Mouse (Mus musculus) heart, embryonic 16.5 days (tissue): ENCODE data around the gene Zdhhc14. TPM values are rescaled to one million over a fixed set of nuclear protein-coding genes. Genes with fewer than 3 reads are reported as not detected.

Source experiments
- ATAC-seq: fragments of 200-750 bp; cut with Nextera tagmentation; replicated peaks from 2 replicates; pipeline ENCODE4 v1.8.0; 2017; ENCODE audit warnings: moderate number of reproducible peaks; ENCODE audit not compliant: insufficient read depth, low FRiP score; ENCODE audit errors: extremely low read depth
- H3K27ac ChIP-seq: fragments of 300-500 bp; sonication (generic); 2 replicates; pipeline ENCODE4 v1.5.1; 2014; ENCODE audit warnings: mild to moderate bottlenecking, low read length, control low read depth, moderate library complexity
- H3K27me3 ChIP-seq: fragments of 300-500 bp; sonication (generic); 2 replicates; pipeline ENCODE4 v1.6.1; 2014; ENCODE audit warnings: low read length, mixed read lengths; ENCODE audit not compliant: control insufficient read depth, insufficient read depth
- H3K36me3 ChIP-seq: fragments of 300-500 bp; sonication (generic); 2 replicates; pipeline ENCODE4 v1.6.1; 2014; ENCODE audit not compliant: control insufficient read depth, insufficient read depth
- H3K4me1 ChIP-seq: fragments of 300-500 bp; sonication (generic); 2 replicates; pipeline ENCODE4 v1.6.1; 2014; ENCODE audit warnings: low read length, mixed read lengths; ENCODE audit not compliant: control insufficient read depth, insufficient read depth
- H3K4me2 ChIP-seq: fragments of 300-500 bp; sonication (generic); 2 replicates; pipeline ENCODE4 v1.6.1; 2014; ENCODE audit warnings: low read depth, mild to moderate bottlenecking, control low read depth, low read length
- H3K4me3 ChIP-seq: fragments of 300-500 bp; sonication (generic); 2 replicates; pipeline ENCODE4 v1.5.1; 2014; ENCODE audit warnings: mild to moderate bottlenecking, control low read depth, low read length
- H3K9ac ChIP-seq: fragments of 300-500 bp; sonication (generic); 2 replicates; pipeline ENCODE4 v1.6.1; 2014; ENCODE audit warnings: low read length, control low read depth
- H3K9me3 ChIP-seq: fragments of 300-500 bp; sonication (generic); replicated peaks from 2 replicates; pipeline ENCODE4 v1.6.1; 2016; ENCODE audit warnings: low read length; ENCODE audit not compliant: control insufficient read depth
- WGBS: fragments of 180-500 bp; shearing (Covaris S2); extraction: QIAGEN DNeasy Blood & Tissue Kit; methylation state at CpG from one replicate; pipeline ENCODE4 v1.1.7; 2014; 5-methylcytosine and 5-hydroxymethylcytosine counted together
- polyA plus RNA-seq: library from polyadenylated mRNA; unstranded; fragments of >200 nt; fragmentation: Nextera tagmentation; extraction: Ambion mirVana; gene quantifications from 2 replicates; pipeline ENCODE4 v1.2.1, GENCODE M21; 2015

Gene Zdhhc14
- polyA plus RNA-seq, 1 experiment from 2014 or later, result 1.3 TPM

DNA sequence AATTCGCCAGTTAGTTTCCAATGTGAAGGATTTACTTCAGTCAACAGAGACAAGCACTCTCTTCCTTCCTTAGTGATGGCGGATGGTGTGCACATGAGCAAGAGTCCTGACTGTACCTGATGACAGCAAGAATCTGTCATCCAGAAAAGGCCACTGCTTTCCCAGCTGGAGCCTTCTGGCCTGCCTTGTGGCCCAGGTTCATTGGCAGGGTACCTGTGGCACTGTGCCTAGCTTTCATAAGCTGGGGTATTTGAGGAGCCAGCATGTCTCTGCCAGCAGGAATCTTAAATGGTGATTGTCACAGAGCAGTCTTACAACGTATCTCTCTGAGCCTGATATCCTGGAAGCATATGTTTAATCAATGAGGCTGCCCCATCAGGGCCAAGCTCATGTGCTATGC is 258.7 kb downstream of the Zdhhc14 start:
- Histone ChIP-seq H3K4me1 (peaks cover 3% of the 10 kb centered on the region; the same call in 1 of the 2 replicates), H3K27ac (no peak overlapping the region), H3K4me2 (no peak overlapping the region), H3K9ac (no peak overlapping the region), H3K4me3 (no peak overlapping the region), H3K9me3 (no peaks in the 10 kb centered on the region), H3K36me3 (no peaks in the 10 kb centered on the region), H3K27me3 (no peaks in the 10 kb centered on the region)
- 59% methylated on average over 3 of the region's 3 CpGs for WGBS
- no peak for ATAC-seq

DNA sequence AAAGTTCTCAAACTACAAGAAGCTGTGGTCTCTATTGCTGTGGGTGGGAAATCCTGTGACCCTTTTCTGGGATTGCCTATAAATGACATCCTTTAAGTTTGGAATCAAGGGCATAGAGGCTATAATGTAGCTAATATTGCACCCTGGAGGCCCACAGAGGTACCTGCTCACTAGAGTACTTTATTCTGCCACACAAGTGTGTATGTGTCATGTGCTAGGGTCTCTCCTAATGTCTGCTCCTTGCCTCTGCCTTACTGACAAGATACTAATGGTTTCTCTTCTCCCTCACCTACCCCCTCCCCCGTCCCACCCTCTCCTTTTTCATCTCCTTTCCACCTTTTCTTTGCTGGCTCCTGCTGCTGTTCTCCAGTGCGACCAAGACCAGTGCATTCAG is 260.0 kb downstream of the Zdhhc14 start:
- WGBS, result 41% methylated on average over 2 of the region's 2 CpGs
- H3K27me3 ChIP-seq, result no peaks in the 10 kb centered on the region
- no peaks in the 10 kb centered on the region for H3K9me3 ChIP-seq
- no peaks in the 10 kb centered on the region for H3K36me3 ChIP-seq
- H3K27ac ChIP-seq, result no peak overlapping the region
- peak overlapping the region; percentile 79 for H3K4me2 ChIP-seq
- no peak overlapping the region; the same call in 1 of the 2 replicates for H3K4me3 ChIP-seq
- no peak overlapping the region for H3K9ac ChIP-seq
- no peak for ATAC-seq
- peaks cover 3% of the 10 kb centered on the region; the same call in 1 of the 2 replicates for H3K4me1 ChIP-seq

DNA sequence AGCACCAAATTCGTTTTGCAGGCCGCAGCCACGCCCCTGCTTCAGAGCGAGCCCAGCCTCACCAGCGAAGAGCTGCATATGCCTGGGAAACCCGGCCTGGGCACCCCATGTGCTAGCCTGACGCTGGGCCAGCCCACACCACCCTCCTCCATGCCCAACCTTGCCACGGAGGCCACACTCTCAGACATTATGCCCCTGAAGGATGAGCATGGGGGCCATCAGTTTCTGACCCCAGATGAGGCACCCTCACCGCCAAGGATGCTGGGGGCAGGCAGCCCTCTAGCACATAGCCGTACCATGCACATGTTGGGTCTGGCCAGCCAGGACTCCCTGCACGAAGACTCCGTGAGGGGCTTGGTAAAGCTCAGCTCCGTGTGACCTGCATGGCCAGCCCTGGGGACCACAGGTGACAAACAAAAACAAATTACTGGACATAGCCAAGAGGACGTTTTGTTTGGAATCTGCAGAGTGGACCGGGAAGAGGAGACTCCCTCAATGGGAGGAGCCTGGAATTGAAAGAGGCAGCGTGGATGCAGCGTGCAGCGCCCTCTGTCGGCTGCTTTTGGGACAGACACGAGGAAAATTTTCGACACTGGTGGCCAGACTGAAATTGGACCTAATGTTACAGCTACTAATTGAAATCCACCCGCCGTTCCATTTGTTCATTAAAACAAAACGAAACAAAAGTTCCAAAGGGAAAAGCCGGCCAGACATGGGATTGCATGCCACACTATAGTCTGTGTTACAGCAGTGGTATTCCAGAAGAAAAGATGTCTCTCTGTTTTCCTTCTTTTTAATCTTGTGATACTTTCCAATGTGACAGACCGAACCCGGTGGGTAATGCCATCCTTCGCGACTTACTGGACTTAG is 260.6 kb downstream of the Zdhhc14 start:
- peak overlapping the region; percentile 79 for H3K4me2 ChIP-seq
- 0 out of 2 replicates have a peak, but pooled peaks have one; percentile 37 for ATAC-seq
- peaks cover 3% of the 10 kb centered on the region; the same call in 1 of the 2 replicates for H3K4me1 ChIP-seq
- H3K27me3 ChIP-seq, result no peaks in the 10 kb centered on the region
- H3K9me3 ChIP-seq, result no peaks in the 10 kb centered on the region
- WGBS, result 13% methylated on average over 29 of the region's 29 CpGs
- H3K4me3 ChIP-seq, result peak overlapping the region; percentile 54
- no peak overlapping the region for H3K27ac ChIP-seq
- H3K36me3 ChIP-seq, result no peaks in the 10 kb centered on the region
- H3K9ac ChIP-seq, result peak overlapping the region; percentile 65

DNA sequence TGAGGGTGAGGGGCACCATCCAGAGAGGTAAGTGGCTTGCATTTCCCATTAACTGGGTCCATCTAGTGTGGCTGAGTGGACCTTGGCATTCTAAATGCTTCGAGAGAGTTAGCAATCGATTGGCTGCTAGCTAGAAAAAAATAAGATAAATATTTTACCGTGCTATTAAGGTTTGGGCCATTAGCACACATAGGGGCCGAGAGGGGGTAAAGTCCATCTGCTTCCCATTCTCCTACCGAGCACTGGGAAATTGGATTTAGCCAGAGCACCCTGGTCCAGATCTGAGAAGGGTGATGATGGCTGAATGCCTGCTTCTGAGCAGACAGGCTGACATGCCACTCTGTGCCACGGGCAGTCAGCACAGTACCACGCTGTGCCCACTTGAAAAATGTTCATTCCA is 263.1 kb downstream of the Zdhhc14 start:
- Histone ChIP-seq H3K27ac (no peak overlapping the region), H3K9ac (no peak overlapping the region), H3K27me3 (no peaks in the 10 kb centered on the region), H3K36me3 (no peaks in the 10 kb centered on the region), H3K4me3 (no peak overlapping the region), H3K9me3 (no peaks in the 10 kb centered on the region), H3K4me2 (no peak overlapping the region), H3K4me1 (no peaks in the 10 kb centered on the region)
- WGBS, result 81% methylated on average over 7 of the region's 7 CpGs
- no peak for ATAC-seq

DNA sequence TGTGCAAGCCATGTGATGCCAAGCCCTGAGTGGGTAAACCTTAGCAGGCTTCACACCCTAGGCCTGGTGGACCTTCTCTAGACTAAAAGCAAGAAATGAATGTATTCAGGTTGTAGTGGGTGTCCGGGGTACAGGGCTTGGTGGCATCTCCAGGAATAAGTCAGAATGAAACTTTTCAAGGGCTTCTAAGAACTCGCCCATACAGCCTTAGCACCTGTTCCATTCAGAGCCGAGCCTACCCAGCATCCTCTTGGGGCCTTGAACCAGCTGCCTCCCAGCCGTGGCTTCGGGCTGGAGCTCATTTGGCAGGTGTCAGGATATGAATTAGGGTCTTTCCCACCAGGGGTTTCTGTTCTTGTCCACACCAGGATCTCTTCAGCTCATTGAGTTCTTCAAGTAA is 263.7 kb downstream of the Zdhhc14 start:
- H3K27ac ChIP-seq, result no peak overlapping the region
- H3K9me3 ChIP-seq, result no peaks in the 10 kb centered on the region
- H3K36me3 ChIP-seq, result no peaks in the 10 kb centered on the region
- no peak for ATAC-seq
- H3K9ac ChIP-seq, result no peak overlapping the region
- H3K4me1 ChIP-seq, result no peaks in the 10 kb centered on the region
- H3K4me2 ChIP-seq, result no peak overlapping the region
- 56% methylated on average over 5 of the region's 5 CpGs for WGBS
- H3K4me3 ChIP-seq, result no peak overlapping the region
- no peaks in the 10 kb centered on the region for H3K27me3 ChIP-seq

DNA sequence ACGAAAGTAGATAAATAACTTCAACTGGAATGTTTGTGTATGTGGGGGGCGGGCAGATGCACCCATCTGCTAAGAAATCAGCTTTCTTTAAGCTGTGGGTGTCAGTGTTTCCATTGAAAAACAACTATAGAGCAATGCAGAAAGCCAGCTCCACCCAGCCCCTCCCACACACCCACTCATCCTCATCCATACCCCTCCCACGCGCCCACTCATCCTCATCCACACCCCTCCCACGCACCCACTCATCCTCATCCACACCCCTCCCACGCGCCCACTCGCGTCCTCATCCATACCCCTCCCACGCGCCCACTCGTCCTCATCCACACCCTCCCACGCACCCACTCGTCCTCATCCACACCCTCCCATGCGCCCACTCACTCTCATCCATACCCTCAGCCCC is 264.5 kb downstream of the Zdhhc14 start:
- H3K27ac ChIP-seq, result no peak overlapping the region
- H3K36me3 ChIP-seq, result no peaks in the 10 kb centered on the region
- H3K9ac ChIP-seq, result no peak overlapping the region
- no peaks in the 10 kb centered on the region for H3K27me3 ChIP-seq
- H3K9me3 ChIP-seq, result no peaks in the 10 kb centered on the region
- no peaks in the 10 kb centered on the region for H3K4me1 ChIP-seq
- no peak overlapping the region for H3K4me2 ChIP-seq
- 84% methylated on average over 15 of the region's 15 CpGs for WGBS
- H3K4me3 ChIP-seq, result no peak overlapping the region
- ATAC-seq, result no peak

DNA sequence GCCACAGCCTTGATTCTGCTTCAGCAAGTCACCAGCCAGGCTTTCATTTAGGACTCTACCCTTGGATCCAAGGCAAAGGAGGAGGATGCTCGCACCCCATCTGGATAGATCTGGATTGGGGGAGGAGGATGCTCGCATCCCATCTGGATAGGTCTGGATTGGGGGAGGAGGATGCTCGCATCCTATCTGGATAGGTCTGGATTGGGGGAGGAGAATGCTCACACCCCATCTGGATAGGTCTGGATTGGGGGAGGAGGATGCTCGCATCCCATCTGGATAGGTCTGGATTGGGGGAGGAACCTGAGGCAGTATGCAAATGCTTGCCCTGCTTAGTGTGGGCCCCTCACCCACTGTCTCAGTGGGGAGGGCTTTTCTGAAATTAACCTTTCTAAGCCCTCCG is 271.4 kb downstream of the Zdhhc14 start:
- no peak overlapping the region for H3K4me3 ChIP-seq
- no peak overlapping the region for H3K4me2 ChIP-seq
- 87% methylated on average over 5 of the region's 5 CpGs for WGBS

DNA sequence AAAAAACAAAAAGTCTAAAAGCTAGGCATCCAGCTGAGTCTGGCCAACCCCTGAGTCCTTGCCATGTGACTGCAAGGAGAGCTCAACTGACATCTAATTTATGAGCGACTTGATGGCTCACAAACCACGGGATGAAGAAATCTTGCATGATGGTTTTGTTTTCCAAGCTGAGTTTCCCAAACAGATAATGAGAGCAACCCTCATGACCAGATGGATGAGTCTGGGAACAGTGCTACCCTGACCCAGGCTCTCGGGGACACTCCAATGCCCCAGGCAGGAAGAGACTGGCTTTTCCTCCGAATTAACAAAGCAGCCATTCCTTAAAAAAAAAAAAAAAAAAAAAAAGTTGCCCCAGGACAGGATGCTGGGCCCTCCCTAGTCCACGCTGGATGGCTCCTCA is 271.9 kb downstream of the Zdhhc14 start:
- no peak overlapping the region for H3K4me3 ChIP-seq
- ATAC-seq, result no peak
- 55% methylated on average over 5 of the region's 5 CpGs for WGBS

More for the DNA sequence above, 271.4 kb downstream of the Zdhhc14 start:
- Histone ChIP-seq H3K9me3 (no peaks in the 10 kb centered on the region), H3K27ac (no peak overlapping the region), H3K27me3 (no peaks in the 10 kb centered on the region), H3K9ac (no peak overlapping the region), H3K36me3 (no peaks in the 10 kb centered on the region), H3K4me1 (no peaks in the 10 kb centered on the region)
- no peak for ATAC-seq

DNA sequence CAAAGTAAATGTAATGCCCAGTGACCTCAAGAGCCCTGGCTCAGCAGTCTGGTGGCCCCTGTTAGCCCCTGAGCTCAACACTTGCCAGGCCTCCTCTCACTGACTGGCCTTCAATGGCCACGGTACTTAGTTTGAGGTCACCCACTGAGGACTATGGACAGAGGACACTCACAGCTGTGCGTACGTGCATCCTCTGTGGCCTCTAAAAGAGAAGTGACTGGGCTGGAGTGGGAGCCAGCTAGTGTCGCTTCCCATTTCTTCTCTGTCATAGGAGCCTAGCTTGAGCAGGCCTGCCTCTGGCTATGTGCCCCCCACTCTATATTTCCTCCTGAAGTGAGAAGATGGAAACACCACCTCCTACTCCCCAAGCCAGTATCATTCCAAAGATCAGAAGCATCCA is 273.4 kb downstream of the Zdhhc14 start:
- 77% methylated on average over 4 of the region's 4 CpGs for WGBS
- H3K4me3 ChIP-seq, result no peak overlapping the region

More for the DNA sequence above, 271.9 kb downstream of the Zdhhc14 start:
- Histone ChIP-seq H3K27ac (no peak overlapping the region), H3K9me3 (no peaks in the 10 kb centered on the region), H3K9ac (no peak overlapping the region), H3K36me3 (no peaks in the 10 kb centered on the region), H3K4me2 (no peak overlapping the region), H3K4me1 (peaks cover under 1% of the 10 kb centered on the region), H3K27me3 (no peaks in the 10 kb centered on the region)

More for the DNA sequence above, 273.4 kb downstream of the Zdhhc14 start:
- no peak overlapping the region for H3K9ac ChIP-seq
- peaks cover 7% of the 10 kb centered on the region for H3K4me1 ChIP-seq
- H3K27ac ChIP-seq, result no peak overlapping the region
- ATAC-seq, result no peak
- H3K27me3 ChIP-seq, result no peaks in the 10 kb centered on the region
- H3K4me2 ChIP-seq, result no peak overlapping the region
- no peaks in the 10 kb centered on the region for H3K9me3 ChIP-seq
- no peaks in the 10 kb centered on the region for H3K36me3 ChIP-seq
